Mouse (Mus musculus): ENCODE measurements around the gene Pgam1. TPM values are rescaled to one million over a fixed set of nuclear protein-coding genes. Genes with fewer than 3 reads are reported as not detected.

Pgam1 gene
- polyA plus RNA-seq, 1 experiment from 2014 or later: 619 TPM

- peaks cover 2% of the 10 kb centered on the region; the same call in 1 of the 2 replicates for H3K36me3 ChIP-seq (ENCODE audit: control insufficient read depth, insufficient read depth, low read length)
These were observed 16.8 kb upstream of the Pgam1 start for GRCm38 (mm10) chr19:41894959-41895358.

DNA sequence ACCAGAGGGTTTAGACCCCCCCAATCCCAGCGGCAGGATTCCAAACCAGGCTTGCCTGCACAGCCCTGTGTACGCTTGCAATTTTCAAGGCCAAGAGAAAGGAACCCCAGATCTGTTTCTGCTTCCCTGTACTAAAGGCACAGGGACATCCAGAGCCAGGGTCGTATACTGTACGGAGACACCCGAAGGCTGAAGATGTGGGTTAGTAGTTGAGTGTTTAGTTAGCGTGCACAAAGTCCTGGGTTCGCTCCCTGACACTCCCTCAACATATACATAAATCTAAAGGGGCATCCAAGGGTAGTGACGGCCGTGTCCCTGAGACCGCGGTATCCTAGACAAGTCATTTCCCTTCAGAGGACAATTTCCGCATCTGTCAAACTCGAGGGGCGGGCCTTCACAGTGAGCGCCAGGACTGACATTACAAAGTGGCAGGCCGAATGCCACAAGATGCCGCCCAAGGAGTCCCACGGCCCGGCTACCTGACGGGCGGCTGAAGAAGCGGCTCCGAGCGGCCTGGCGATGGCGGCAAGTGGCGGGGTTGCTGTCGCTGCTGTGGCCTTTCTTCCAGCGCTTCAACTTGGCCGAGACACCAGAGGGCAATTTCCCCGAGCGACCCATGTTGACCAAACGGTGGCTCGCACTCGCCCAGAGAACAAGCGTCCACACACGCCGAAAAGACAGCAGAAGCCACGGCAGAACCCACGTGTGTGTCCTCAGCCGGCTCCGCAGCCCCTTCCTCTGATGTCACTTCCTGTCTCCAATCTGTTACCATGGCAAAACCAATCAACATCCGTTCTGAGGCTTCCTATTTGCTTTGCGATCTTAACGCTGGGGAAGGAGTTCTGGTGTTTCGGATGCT, 16.0 kb upstream of the Pgam1 start, which contains the start of gene Rrp12:
Gene Rrp12, minus strand, starts transcription at position 714 of the 859 bp plus-strand sequence.
- peak; percentile 97 for ATAC-seq
- Histone ChIP-seq H3K27me3 (replicated peaks; ENCODE audit: control insufficient read depth, insufficient read depth, low read length) (no peaks in the 10 kb centered on the region), H3K4me3 (ENCODE audit: low read length) (peak within 1 kb of the TSS; percentile 86), H3K27ac (ENCODE audit: low read depth, low read length) (peak within 1 kb of the TSS; percentile 29), H3K9ac (ENCODE audit: low read depth, low read length) (peak within 1 kb of the TSS; percentile 72), H3K36me3 (ENCODE audit: control insufficient read depth, insufficient read depth, low read length) (no peaks in the 10 kb centered on the region), H3K9me3 (ENCODE audit: control insufficient read depth, low read length) (no peaks in the 10 kb centered on the region), H3K4me2 (ENCODE audit: low read length) (peak within 1 kb of the TSS; percentile 89), H3K4me1 (ENCODE audit: control insufficient read depth, insufficient read depth, low read depth, low read length) (peaks cover 15% of the 10 kb centered on the region)
- under 1% methylated on average over 46 of the region's 46 CpGs for WGBS

More at GRCm38 (mm10) chr19:41894959-41895358, 16.8 kb upstream of the Pgam1 start:
- WGBS: 51% methylated on average over 7 of the region's 7 CpGs
- no peaks in the 10 kb centered on the region for H3K27me3 ChIP-seq (replicated peaks; ENCODE audit: control insufficient read depth, insufficient read depth, low read length)
- no peaks in the 10 kb centered on the region for H3K9me3 ChIP-seq (ENCODE audit: control insufficient read depth, low read length)
- peak overlapping the region; percentile 89 for H3K4me2 ChIP-seq (ENCODE audit: low read length)
- H3K4me3 ChIP-seq (ENCODE audit: low read length): peak overlapping the region; percentile 86
- peaks cover 15% of the 10 kb centered on the region for H3K4me1 ChIP-seq (ENCODE audit: control insufficient read depth, insufficient read depth, low read depth, low read length)
- ATAC-seq: no peak
- H3K27ac ChIP-seq (ENCODE audit: low read depth, low read length): no peak overlapping the region
- peak overlapping the region; percentile 72; the same call in 1 of the 2 replicates for H3K9ac ChIP-seq (ENCODE audit: low read depth, low read length)

DNA sequence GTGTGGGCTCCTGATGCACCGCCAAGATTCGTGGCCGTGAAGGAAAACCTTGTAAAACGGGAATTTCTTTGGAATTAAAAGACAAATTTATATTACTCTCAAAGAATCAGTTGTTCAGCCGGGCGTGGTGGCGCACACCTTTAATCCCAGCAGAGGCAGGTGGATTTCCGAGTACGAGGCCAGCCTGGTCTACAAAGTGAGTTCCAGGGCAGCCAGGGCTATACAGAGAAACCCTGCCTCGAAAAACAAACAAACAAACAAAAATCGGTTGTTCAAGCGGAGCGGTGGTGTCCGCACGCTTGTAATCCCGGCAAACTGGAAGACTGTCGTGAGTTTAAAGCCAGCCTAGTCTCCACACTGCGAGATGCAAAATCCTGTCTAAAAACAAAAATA, 15.4 kb upstream of the Pgam1 start:
- Histone ChIP-seq H3K27me3 (replicated peaks; ENCODE audit: control insufficient read depth, insufficient read depth, low read length) (no peaks in the 10 kb centered on the region), H3K9ac (ENCODE audit: low read depth, low read length) (peak overlapping the region; percentile 50), H3K27ac (ENCODE audit: low read depth, low read length) (no peak overlapping the region; the same call in 1 of the 2 replicates), H3K4me2 (ENCODE audit: low read length) (peak overlapping the region; percentile 89), H3K36me3 (ENCODE audit: control insufficient read depth, insufficient read depth, low read length) (no peaks in the 10 kb centered on the region), H3K4me1 (ENCODE audit: control insufficient read depth, insufficient read depth, low read depth, low read length) (peaks cover 15% of the 10 kb centered on the region), H3K4me3 (ENCODE audit: low read length) (peak overlapping the region; percentile 86), H3K9me3 (ENCODE audit: control insufficient read depth, low read length) (no peaks in the 10 kb centered on the region)
- whole genome bisulfite sequencing: 18% methylated on average over 18 of the region's 18 CpGs
- peak; percentile 63 for ATAC-seq

DNA sequence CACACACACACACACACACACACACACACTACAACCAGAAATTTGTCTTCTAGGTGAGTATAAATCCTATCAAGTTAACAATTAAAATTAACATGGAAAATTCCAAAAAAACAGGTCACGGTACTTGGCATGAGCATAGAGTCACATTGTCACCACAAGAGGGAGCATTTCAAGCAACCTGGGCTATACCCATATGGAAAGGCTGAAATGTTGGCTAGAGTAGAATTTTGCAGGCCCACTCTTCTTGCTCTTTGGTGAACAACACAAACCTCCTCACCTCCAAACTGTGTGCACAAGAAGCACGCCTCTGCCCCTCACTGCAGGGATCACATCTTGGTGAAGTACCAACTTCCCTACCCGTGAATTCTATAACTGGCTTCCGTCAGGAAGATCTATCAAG, 12.9 kb upstream of the Pgam1 start:
- H3K4me1 ChIP-seq (ENCODE audit: control insufficient read depth, insufficient read depth, low read depth, low read length): peaks cover 15% of the 10 kb centered on the region
- H3K9ac ChIP-seq (ENCODE audit: low read depth, low read length): no peak overlapping the region
- no peak overlapping the region for H3K4me3 ChIP-seq (ENCODE audit: low read length)
- 48% methylated on average over 4 of the region's 4 CpGs for WGBS
- H3K4me2 ChIP-seq (ENCODE audit: low read length): no peak overlapping the region
- H3K27ac ChIP-seq (ENCODE audit: low read depth, low read length): no peak overlapping the region
- no peaks in the 10 kb centered on the region for H3K9me3 ChIP-seq (ENCODE audit: control insufficient read depth, low read length)
- H3K36me3 ChIP-seq (ENCODE audit: control insufficient read depth, insufficient read depth, low read length): no peaks in the 10 kb centered on the region
- no peaks in the 10 kb centered on the region for H3K27me3 ChIP-seq (replicated peaks; ENCODE audit: control insufficient read depth, insufficient read depth, low read length)
- no peak for ATAC-seq

- WGBS: 91% methylated on average over 8 of the region's 8 CpGs
- Histone ChIP-seq H3K27me3 (replicated peaks; ENCODE audit: control insufficient read depth, insufficient read depth, low read length) (no peaks in the 10 kb centered on the region), H3K27ac (ENCODE audit: low read depth, low read length) (no peak overlapping the region), H3K4me3 (ENCODE audit: low read length) (no peak overlapping the region), H3K4me1 (ENCODE audit: control insufficient read depth, insufficient read depth, low read depth, low read length) (peaks cover 4% of the 10 kb centered on the region; the same call in 1 of the 2 replicates), H3K9me3 (ENCODE audit: control insufficient read depth, low read length) (no peaks in the 10 kb centered on the region), H3K9ac (ENCODE audit: low read depth, low read length) (no peak overlapping the region), H3K36me3 (ENCODE audit: control insufficient read depth, insufficient read depth, low read length) (no peaks in the 10 kb centered on the region), H3K4me2 (ENCODE audit: low read length) (no peak overlapping the region)
- ATAC-seq: no peak
These were observed 11.1 kb upstream of the Pgam1 start for GRCm38 (mm10) chr19:41900495-41901090.

- H3K27ac ChIP-seq (ENCODE audit: low read depth, low read length): no peak overlapping the region
- H3K9me3 ChIP-seq (ENCODE audit: control insufficient read depth, low read length): no peaks in the 10 kb centered on the region
- H3K4me3 ChIP-seq (ENCODE audit: low read length): no peak overlapping the region
- H3K4me1 ChIP-seq (ENCODE audit: control insufficient read depth, insufficient read depth, low read depth, low read length): no peaks in the 10 kb centered on the region
- WGBS: 54% methylated on average over 2 of the region's 2 CpGs
- H3K36me3 ChIP-seq (ENCODE audit: control insufficient read depth, insufficient read depth, low read length): no peaks in the 10 kb centered on the region
- ATAC-seq: no peak
- H3K27me3 ChIP-seq (replicated peaks; ENCODE audit: control insufficient read depth, insufficient read depth, low read length): no peaks in the 10 kb centered on the region
- no peak overlapping the region for H3K4me2 ChIP-seq (ENCODE audit: low read length)
- no peak overlapping the region for H3K9ac ChIP-seq (ENCODE audit: low read depth, low read length)
These were observed 10.0 kb upstream of the Pgam1 start for GRCm38 (mm10) chr19:41901696-41902095.

DNA sequence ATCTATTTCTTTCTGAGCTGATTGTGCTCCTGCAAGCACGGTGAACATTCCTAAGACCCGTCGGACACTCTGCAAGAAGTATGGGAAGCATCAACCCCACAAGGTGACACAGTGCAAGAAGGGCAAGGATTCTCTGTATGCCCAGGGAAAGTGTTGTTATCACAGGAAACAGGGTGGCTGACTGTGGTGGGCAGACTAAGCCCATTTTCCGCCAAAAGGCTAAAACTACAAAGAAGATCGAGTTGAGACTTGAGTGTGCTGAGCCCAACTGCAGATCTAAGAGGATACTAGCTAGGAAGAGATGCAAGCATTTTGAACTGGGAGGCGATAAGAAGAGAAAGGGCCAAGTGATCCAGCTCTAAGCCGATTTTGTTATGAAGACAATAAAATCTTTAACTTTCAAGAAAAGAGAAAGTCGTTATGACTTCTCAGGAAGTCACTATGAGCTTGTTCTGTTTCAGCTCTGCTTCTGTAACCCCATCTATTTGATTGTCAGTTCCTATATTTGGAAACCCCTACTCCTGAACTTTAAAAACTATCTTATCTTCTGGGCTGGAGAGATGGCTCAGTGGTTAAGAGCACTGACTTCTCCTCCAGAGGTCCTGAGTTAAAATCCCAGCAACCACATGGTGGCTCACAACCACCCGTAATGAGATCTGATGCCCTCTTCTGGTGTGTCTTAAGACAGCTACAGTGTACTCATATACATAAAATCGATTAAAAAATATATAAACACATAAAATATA, 8.7 kb upstream of the Pgam1 start:
- Histone ChIP-seq H3K4me1 (ENCODE audit: control insufficient read depth, insufficient read depth, low read depth, low read length) (no peaks in the 10 kb centered on the region), H3K36me3 (ENCODE audit: control insufficient read depth, insufficient read depth, low read length) (no peaks in the 10 kb centered on the region), H3K9me3 (ENCODE audit: control insufficient read depth, low read length) (no peaks in the 10 kb centered on the region), H3K4me2 (ENCODE audit: low read length) (no peak overlapping the region), H3K4me3 (ENCODE audit: low read length) (no peak overlapping the region), H3K27me3 (replicated peaks; ENCODE audit: control insufficient read depth, insufficient read depth, low read length) (no peaks in the 10 kb centered on the region), H3K27ac (ENCODE audit: low read depth, low read length) (no peak overlapping the region), H3K9ac (ENCODE audit: low read depth, low read length) (no peak overlapping the region)
- WGBS: 87% methylated on average over 10 of the region's 10 CpGs
- ATAC-seq: no peak

- no peak for ATAC-seq
- 92% methylated on average over 2 of the region's 2 CpGs for WGBS
These were observed 6.5 kb upstream of the Pgam1 start for GRCm38 (mm10) chr19:41905246-41905645.

More at GRCm38 (mm10) chr19:41905246-41905645, 6.5 kb upstream of the Pgam1 start:
- no peaks in the 10 kb centered on the region for H3K4me1 ChIP-seq (ENCODE audit: control insufficient read depth, insufficient read depth, low read depth, low read length)
- no peaks in the 10 kb centered on the region for H3K27me3 ChIP-seq (replicated peaks; ENCODE audit: control insufficient read depth, insufficient read depth, low read length)
- H3K27ac ChIP-seq (ENCODE audit: low read depth, low read length): no peak overlapping the region
- H3K4me2 ChIP-seq (ENCODE audit: low read length): no peak overlapping the region
- no peaks in the 10 kb centered on the region for H3K36me3 ChIP-seq (ENCODE audit: control insufficient read depth, insufficient read depth, low read length)
- no peak overlapping the region for H3K9ac ChIP-seq (ENCODE audit: low read depth, low read length)
- H3K9me3 ChIP-seq (ENCODE audit: control insufficient read depth, low read length): no peaks in the 10 kb centered on the region
- H3K4me3 ChIP-seq (ENCODE audit: low read length): no peak overlapping the region

Data from hindbrain, embryonic 16.5 days (tissue).